ENCODE assay signal across 28 mouse cellular contexts in genomic region chr2:45749379-45749778, GRCm38 (mm10).
"Had no signal": no experiment of that assay in that cellular context is flagged by ENCODE, and none has a peak within 500 bp of the region (broad histone marks: within the 10 kb centered on the region; RNA-seq: fewer than 3 reads in every experiment).

No protein-coding gene starts in this region.

- ATAC-seq: hindbrain, embryonic 16.5 days; inflammation-experienced regulatory T-cells, adult 6 months; intestine, embryonic 15.5 days; intestine, postnatal 0 days had no signal

- DNase-seq: gastrocnemius, adult 2 months; gastrocnemius, postnatal 10 days; gastrocnemius, postnatal 25 days; heart, adult 2 months; heart, postnatal 10 days; heart, postnatal 4 days; kidney, adult 2 months; kidney, adult 9 months; kidney, postnatal 14 days; kidney, postnatal 36 days; layer of hippocampus, adult 9-11 months; layer of hippocampus, postnatal 36 days; left cerebral cortex, postnatal 4 days; liver, embryonic 13.5 days had no signal

- H3K27ac ChIP-seq: gastrocnemius, adult 2 months; heart, adult 2 months; heart, embryonic 10.5 days; hindbrain, embryonic 10.5 days; hindbrain, embryonic 12.5 days; hindbrain, embryonic 14.5 days; intestine, embryonic 15.5 days; kidney, embryonic 15.5 days; kidney, postnatal 0 days; limb, embryonic 13.5 days; limb, embryonic 15.5 days; liver, embryonic 13.5 days had no signal

- H3K36me3 ChIP-seq: heart, embryonic 10.5 days; heart, embryonic 12.5 days; hindbrain, embryonic 10.5 days; hindbrain, embryonic 12.5 days; intestine, embryonic 15.5 days; kidney, embryonic 15.5 days; limb, embryonic 13.5 days; limb, embryonic 15.5 days; liver, embryonic 13.5 days had no signal

- H3K4me3 ChIP-seq: gastrocnemius, adult 2 months; heart, adult 2 months; heart, embryonic 10.5 days; heart, embryonic 12.5 days; hindbrain, embryonic 10.5 days; hindbrain, embryonic 12.5 days; intestine, embryonic 15.5 days; kidney, embryonic 15.5 days; limb, embryonic 13.5 days; limb, embryonic 15.5 days; liver, embryonic 13.5 days had no signal

- H3K4me2 ChIP-seq: heart, embryonic 12.5 days; hindbrain, embryonic 12.5 days; hindbrain, embryonic 14.5 days; intestine, embryonic 15.5 days; kidney, embryonic 15.5 days; limb, embryonic 13.5 days; limb, embryonic 15.5 days; liver, embryonic 11.5 days; liver, embryonic 13.5 days had no signal

- H3K4me1 ChIP-seq: heart, embryonic 10.5 days; heart, embryonic 12.5 days; hindbrain, embryonic 10.5 days; hindbrain, embryonic 12.5 days; intestine, embryonic 15.5 days; kidney, embryonic 15.5 days; limb, embryonic 15.5 days; liver, embryonic 13.5 days had no signal

- H3K9me3 ChIP-seq: heart, embryonic 10.5 days; heart, embryonic 12.5 days; hindbrain, embryonic 10.5 days; hindbrain, embryonic 12.5 days; intestine, embryonic 15.5 days; kidney, embryonic 15.5 days; limb, embryonic 13.5 days; limb, embryonic 15.5 days; liver, embryonic 13.5 days had no signal

- H3K9ac ChIP-seq: heart, embryonic 12.5 days; hindbrain, embryonic 12.5 days; hindbrain, embryonic 14.5 days; intestine, embryonic 15.5 days; kidney, embryonic 15.5 days; limb, embryonic 13.5 days; limb, embryonic 15.5 days; liver, embryonic 13.5 days had no signal

- H3K27me3 ChIP-seq: heart, embryonic 12.5 days; hindbrain, embryonic 12.5 days; intestine, embryonic 15.5 days; kidney, embryonic 15.5 days; limb, embryonic 13.5 days; limb, embryonic 15.5 days; liver, embryonic 13.5 days had no signal
